Mouse (Mus musculus) forebrain, postnatal 0 days (tissue): ENCODE measurements around the gene Zkscan8. TPM values are rescaled to one million over a fixed set of nuclear protein-coding genes. Genes with fewer than 3 reads are reported as not detected.

ENCODE experiments used
- ATAC-seq: fragments of 200-750 bp; cut with Nextera tagmentation; 2 replicates; pipeline ENCODE4 v1.8.0; 2017; ENCODE audit warnings: mild to moderate bottlenecking, moderate library complexity
- DNase-seq: peaks from one replicate; pipeline ENCODE4 v3.0.0-alpha.2; 2015
- H3K27ac ChIP-seq: fragments of 300-500 bp; sonication (generic); 2 replicates; pipeline ENCODE4 v1.5.1; 2014; ENCODE audit warnings: low read depth, mild to moderate bottlenecking, antibody characterized with exemption, low read length, moderate library complexity, mixed read lengths
- H3K27me3 ChIP-seq: fragments of 300-500 bp; sonication (generic); 2 replicates; pipeline ENCODE4 v1.6.1; 2014; ENCODE audit warnings: mild to moderate bottlenecking, low read length, mixed read lengths; ENCODE audit not compliant: insufficient read depth
- H3K36me3 ChIP-seq: fragments of 300-500 bp; sonication (generic); 2 replicates; pipeline ENCODE4 v1.6.1; 2014; ENCODE audit warnings: mild to moderate bottlenecking, moderate library complexity; ENCODE audit not compliant: insufficient read depth
- H3K4me1 ChIP-seq: fragments of 300-500 bp; sonication (generic); 2 replicates; pipeline ENCODE4 v1.6.1; 2014; ENCODE audit warnings: antibody characterized with exemption; ENCODE audit not compliant: insufficient read depth
- H3K4me2 ChIP-seq: fragments of 300-500 bp; sonication (generic); 2 replicates; pipeline ENCODE4 v1.6.1; 2014; ENCODE audit warnings: low read depth, mild to moderate bottlenecking, moderate library complexity
- H3K4me3 ChIP-seq: fragments of 300-500 bp; sonication (generic); 2 replicates; pipeline ENCODE4 v1.5.1; 2014; ENCODE audit warnings: low read depth, low read length, mixed read lengths
- H3K9ac ChIP-seq: fragments of 300-500 bp; sonication (generic); 2 replicates; pipeline ENCODE4 v1.6.1; 2014; ENCODE audit warnings: mild to moderate bottlenecking
- H3K9me3 ChIP-seq: fragments of 300-500 bp; sonication (generic); 2 replicates; pipeline ENCODE4 v1.6.1; 2016; ENCODE audit warnings: low read length
- CTCF ChIP-seq: sonication (generic); IDR thresholded peaks from 2 replicates; pipeline ENCODE4 v1.5.1; 2016; ENCODE audit warnings: antibody characterized with exemption, control low read depth, low read depth
- WGBS: fragments of 180-500 bp; shearing (Covaris S2); extraction: QIAGEN DNeasy Blood & Tissue Kit; methylation state at CpG from one replicate; pipeline ENCODE4 v1.1.7; 2014; 5-methylcytosine and 5-hydroxymethylcytosine counted together
- polyA plus RNA-seq: library from polyadenylated mRNA; unstranded; fragments of >200 nt; fragmentation: Nextera tagmentation; extraction: Ambion mirVana; gene quantifications from 2 replicates; pipeline ENCODE4 v1.2.1, GENCODE M21; 2015
- total RNA-seq: library from RNA; depleted of rRNA; stranded (reverse); fragments of >200 nt; gene quantifications from 2 replicates; pipeline ENCODE4 v1.2.3, GENCODE M21; 2014; rRNA removed

Gene Zkscan8
- total and polyA plus RNA-seq, 2 experiments from 2014 or later: 2.2 to 9.5 TPM

DNA sequence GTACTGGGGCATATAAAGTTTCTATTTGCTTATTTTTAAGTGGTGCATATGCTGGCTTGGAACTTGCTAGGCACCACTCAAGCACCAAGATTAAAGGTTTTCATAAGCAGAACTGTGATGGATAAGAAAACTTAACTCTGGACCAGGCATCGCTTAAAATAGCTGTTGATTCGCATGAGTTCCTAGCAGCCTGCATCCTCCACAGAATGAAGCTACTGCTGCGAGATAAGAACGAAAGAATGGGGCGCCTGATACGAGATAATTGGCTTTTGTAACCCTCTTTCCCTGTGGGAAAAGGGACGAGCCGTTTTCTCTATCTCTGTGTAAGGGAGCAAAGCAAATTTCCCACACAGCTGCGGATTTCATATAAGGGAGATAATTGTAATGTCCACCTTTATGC lies 61.8 kb downstream of the Zkscan8 start:
- no peaks in the 10 kb centered on the region for H3K36me3 ChIP-seq
- ATAC-seq: no peak
- H3K4me2 ChIP-seq: peak overlapping the region; percentile 60; the same call in 1 of the 2 replicates
- H3K27me3 ChIP-seq: 0 out of 2 replicates have a peak, but pooled peaks cover 5% of the 10 kb centered on the region
- 14% methylated on average over 9 of the region's 9 CpGs for WGBS
- H3K9me3 ChIP-seq: no peaks in the 10 kb centered on the region
- no peak overlapping the region for H3K4me3 ChIP-seq
- no peaks in the 10 kb centered on the region for H3K4me1 ChIP-seq
- TF ChIP-seq CTCF: no peak
- H3K27ac ChIP-seq: no peak overlapping the region
- peak; percentile 7 for DNase-seq
- H3K9ac ChIP-seq: no peak overlapping the region

DNA sequence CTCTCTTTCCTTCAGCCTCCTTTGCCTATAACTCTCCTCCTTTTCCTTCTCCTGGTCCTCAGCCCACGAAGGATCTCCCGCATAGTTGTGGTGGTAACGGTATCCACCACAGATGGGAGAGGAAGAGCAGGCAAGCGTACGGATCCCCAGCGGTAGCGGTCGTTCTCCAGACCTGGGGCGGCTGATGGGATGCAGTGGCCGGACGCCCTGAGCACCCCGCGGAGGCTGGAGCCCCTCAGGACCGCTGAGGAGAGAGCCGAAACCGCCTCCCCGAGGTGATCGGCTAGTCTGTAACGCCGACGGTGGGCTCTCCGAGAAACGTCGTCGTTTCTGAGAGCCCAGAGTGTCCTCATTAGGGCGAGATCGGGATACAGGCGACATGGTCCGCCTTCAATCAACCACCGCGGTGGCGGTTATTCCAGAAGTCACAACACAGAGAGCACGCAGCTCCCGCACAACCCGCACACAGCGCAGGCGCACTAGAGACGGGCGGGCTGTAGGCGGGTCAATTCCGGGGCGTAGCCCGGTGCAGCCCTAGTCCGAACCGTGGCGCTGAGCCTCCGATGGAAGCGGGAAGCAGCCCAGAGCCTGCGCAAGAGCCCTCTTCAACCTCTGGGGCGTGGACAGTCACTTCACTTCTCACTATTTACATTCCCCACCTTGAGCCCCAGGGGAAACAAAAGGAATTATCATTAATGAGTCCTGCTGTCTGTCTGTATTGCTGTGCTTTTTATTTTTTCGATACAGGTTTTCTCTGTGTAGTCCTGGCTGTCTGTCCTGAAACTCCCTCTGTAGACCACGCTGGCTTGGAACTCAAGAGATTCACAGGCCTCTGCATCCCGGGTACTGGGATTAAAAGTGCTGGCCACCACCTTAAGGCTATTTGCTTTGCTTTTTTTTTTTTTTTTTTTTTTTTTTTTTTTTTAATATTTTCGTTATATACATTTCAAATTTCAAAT lies 62.6 kb downstream of the Zkscan8 start, which contains the start of gene Nkapl:
Gene Nkapl (minus strand): TSS at position 449 of the 959 bp plus-strand sequence.
- Histone ChIP-seq H3K4me1 (no peaks in the 10 kb centered on the region), H3K9ac (peak within 1 kb of the TSS; percentile 60), H3K9me3 (no peaks in the 10 kb centered on the region), H3K4me3 (peak within 1 kb of the TSS; percentile 56), H3K27me3 (0 out of 2 replicates have a peak, but pooled peaks cover 5% of the 10 kb centered on the region), H3K4me2 (peak within 1 kb of the TSS; percentile 60), H3K27ac (peak within 1 kb of the TSS; percentile 31; the same call in 1 of the 2 replicates), H3K36me3 (no peaks in the 10 kb centered on the region)
- no peak for TF ChIP-seq CTCF
- DNase-seq (peak; percentile 89), ATAC-seq (peak; percentile 99)
- WGBS: 1% methylated on average over 54 of the region's 54 CpGs

DNA sequence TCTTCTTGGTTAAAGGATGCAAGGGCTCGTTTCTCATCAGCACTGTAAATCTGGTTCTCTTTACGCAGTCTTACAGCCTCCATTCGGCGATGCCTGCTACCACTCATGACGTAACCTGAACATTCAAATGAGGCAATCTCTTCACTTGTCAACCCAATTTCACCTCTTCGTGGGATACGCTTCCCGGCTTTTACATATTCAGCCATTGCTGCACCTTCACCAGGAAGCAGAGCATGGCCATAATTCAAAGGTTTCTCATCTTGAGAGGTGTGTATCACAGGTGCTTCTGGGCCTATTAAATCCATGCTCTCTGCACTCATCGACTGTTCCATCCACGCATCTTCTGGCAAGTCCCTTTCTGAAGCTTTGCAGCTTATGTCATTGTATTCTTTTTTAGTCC lies 63.6 kb downstream of the Zkscan8 start:
- DNase-seq (no peak), ATAC-seq (no peak)
- Histone ChIP-seq H3K27ac (no peak overlapping the region), H3K4me3 (no peak overlapping the region), H3K4me2 (no peak overlapping the region), H3K9ac (no peak overlapping the region), H3K4me1 (no peaks in the 10 kb centered on the region), H3K36me3 (no peaks in the 10 kb centered on the region), H3K9me3 (no peaks in the 10 kb centered on the region), H3K27me3 (0 out of 2 replicates have a peak, but pooled peaks cover 5% of the 10 kb centered on the region)
- WGBS: 88% methylated on average over 10 of the region's 10 CpGs
- no peak for TF ChIP-seq CTCF

Other genes starting within 250 kb of the Zkscan8 start
- not detected in 2 replicates for gene Gpx5, start 238.4 kb downstream of the Zkscan8 start, total RNA-seq
- gene Gpx5, start 238.4 kb downstream of the Zkscan8 start, polyA plus RNA-seq: not detected in 2 replicates
- 0.15 TPM in 1 of 2 replicates, not detected in the other for gene Gpx6, start 219.0 kb downstream of the Zkscan8 start, total RNA-seq
- gene Gpx6, start 219.0 kb downstream of the Zkscan8 start, polyA plus RNA-seq: 0.11 and 0.14 TPM in 2 replicates
- gene Olfr1367, start 184.2 kb downstream of the Zkscan8 start, total RNA-seq: not detected in 2 replicates
- gene Olfr1367, start 184.2 kb downstream of the Zkscan8 start, polyA plus RNA-seq: not detected in 2 replicates
- gene Zscan12, start 168.3 kb downstream of the Zkscan8 start, total RNA-seq: 10.4 and 11.5 TPM in 2 replicates
- gene Zscan12, start 168.3 kb downstream of the Zkscan8 start, polyA plus RNA-seq: 7.2 and 8.1 TPM in 2 replicates
- 51.8 and 54.0 TPM in 2 replicates for gene Zkscan3, start 128.4 kb downstream of the Zkscan8 start, total RNA-seq
- gene Zkscan3, start 128.4 kb downstream of the Zkscan8 start, polyA plus RNA-seq: 42.2 and 45.6 TPM in 2 replicates
- 2.3 and 4.7 TPM in 2 replicates for gene Pgbd1, start 90.1 kb downstream of the Zkscan8 start, total RNA-seq
- 0.83 and 1.5 TPM in 2 replicates for gene Pgbd1, start 90.1 kb downstream of the Zkscan8 start, polyA plus RNA-seq
- gene Zscan26, start 77.4 kb downstream of the Zkscan8 start, total RNA-seq: 25.2 and 27.1 TPM in 2 replicates
- 10.9 and 16.7 TPM in 2 replicates for gene Zscan26, start 77.4 kb downstream of the Zkscan8 start, polyA plus RNA-seq
- 0.69 and 1.3 TPM in 2 replicates for gene Nkapl, start 62.6 kb downstream of the Zkscan8 start, total RNA-seq
- gene Nkapl, start 62.6 kb downstream of the Zkscan8 start, polyA plus RNA-seq: 1.8 and 2.7 TPM in 2 replicates
- gene Zkscan4, start 52.2 kb downstream of the Zkscan8 start, total RNA-seq: 8.9 and 9.3 TPM in 2 replicates
- gene Zkscan4, start 52.2 kb downstream of the Zkscan8 start, polyA plus RNA-seq: 4.2 and 6.1 TPM in 2 replicates
- 1.5 TPM in 1 of 2 replicates, not detected in the other for gene Gm10065, start 51.7 kb downstream of the Zkscan8 start, total RNA-seq
- not detected in 2 replicates for gene Gm10065, start 51.7 kb downstream of the Zkscan8 start, polyA plus RNA-seq
- gene AK157302, start 35.9 kb downstream of the Zkscan8 start, total RNA-seq: 0.14 and 0.31 TPM in 2 replicates
- gene AK157302, start 35.9 kb downstream of the Zkscan8 start, polyA plus RNA-seq: 0.42 and 0.54 TPM in 2 replicates
- gene Gm11273, start 29.7 kb downstream of the Zkscan8 start, total RNA-seq: 5.9 and 7.1 TPM in 2 replicates
- gene Gm11273, start 29.7 kb downstream of the Zkscan8 start, polyA plus RNA-seq: 5.8 and 11.0 TPM in 2 replicates
- not detected in 2 replicates for gene Olfr1366, start 11.7 kb upstream of the Zkscan8 start, total RNA-seq
- gene Olfr1366, start 11.7 kb upstream of the Zkscan8 start, polyA plus RNA-seq: 0.15 TPM in 2 replicates
- not detected in 2 replicates for gene Olfr1535, start 28.8 kb upstream of the Zkscan8 start, total RNA-seq
- gene Olfr1535, start 28.8 kb upstream of the Zkscan8 start, polyA plus RNA-seq: 0.06 and 0.07 TPM in 2 replicates
- gene Olfr1364, start 50.6 kb upstream of the Zkscan8 start, total RNA-seq: not detected in 2 replicates
- not detected in 2 replicates for gene Olfr1364, start 50.6 kb upstream of the Zkscan8 start, polyA plus RNA-seq
- gene Olfr1362, start 82.9 kb upstream of the Zkscan8 start, total RNA-seq: not detected in 2 replicates
- gene Olfr1362, start 82.9 kb upstream of the Zkscan8 start, polyA plus RNA-seq: not detected in 2 replicates
- gene Olfr11, start 111.4 kb upstream of the Zkscan8 start, total RNA-seq: not detected in 2 replicates
- gene Olfr11, start 111.4 kb upstream of the Zkscan8 start, polyA plus RNA-seq: not detected in 2 replicates
- gene Olfr1361, start 132.3 kb upstream of the Zkscan8 start, total RNA-seq: not detected in 2 replicates
- not detected in 2 replicates for gene Olfr1361, start 132.3 kb upstream of the Zkscan8 start, polyA plus RNA-seq
- not detected in 2 replicates for gene Olfr1360, start 146.3 kb upstream of the Zkscan8 start, total RNA-seq
- not detected in 2 replicates for gene Olfr1360, start 146.3 kb upstream of the Zkscan8 start, polyA plus RNA-seq
- gene Olfr1359, start 167.0 kb upstream of the Zkscan8 start, total RNA-seq: not detected in 2 replicates
- gene Olfr1359, start 167.0 kb upstream of the Zkscan8 start, polyA plus RNA-seq: not detected in 2 replicates
- gene Hist1h2bl, start 185.0 kb upstream of the Zkscan8 start, total RNA-seq: 131 and 141 TPM in 2 replicates
- gene Hist1h2bl, start 185.0 kb upstream of the Zkscan8 start, polyA plus RNA-seq: 0.65 and 0.73 TPM in 2 replicates
- gene Hist1h2ai, start 185.3 kb upstream of the Zkscan8 start, total RNA-seq: 342 and 560 TPM in 2 replicates
- gene Hist1h2ai, start 185.3 kb upstream of the Zkscan8 start, polyA plus RNA-seq: 12.1 and 14.6 TPM in 2 replicates
- gene Hist1h3h, start 186.5 kb upstream of the Zkscan8 start, total RNA-seq: 277 and 308 TPM in 2 replicates
- gene Hist1h3h, start 186.5 kb upstream of the Zkscan8 start, polyA plus RNA-seq: 0.75 and 1.3 TPM in 2 replicates
- gene Hist1h2bm, start 190.9 kb upstream of the Zkscan8 start, total RNA-seq: 308 and 356 TPM in 2 replicates
- gene Hist1h2bm, start 190.9 kb upstream of the Zkscan8 start, polyA plus RNA-seq: 0.34 TPM in 1 of 2 replicates, not detected in the other
- gene Hist1h4j, start 203.9 kb upstream of the Zkscan8 start, total RNA-seq: 282 and 307 TPM in 2 replicates
- not detected in 2 replicates for gene Hist1h4j, start 203.9 kb upstream of the Zkscan8 start, polyA plus RNA-seq
- 635 and 850 TPM in 2 replicates for gene Hist1h4k, start 219.4 kb upstream of the Zkscan8 start, total RNA-seq
- gene Hist1h4k, start 219.4 kb upstream of the Zkscan8 start, polyA plus RNA-seq: not detected in 2 replicates
- 242 and 258 TPM in 2 replicates for gene Hist1h2ak, start 222.7 kb upstream of the Zkscan8 start, total RNA-seq
- 4.4 and 5.2 TPM in 2 replicates for gene Hist1h2ak, start 222.7 kb upstream of the Zkscan8 start, polyA plus RNA-seq
- 157 and 249 TPM in 2 replicates for gene Hist1h2bn, start 223.0 kb upstream of the Zkscan8 start, total RNA-seq
- not detected in 2 replicates for gene Hist1h2bn, start 223.0 kb upstream of the Zkscan8 start, polyA plus RNA-seq
- 140 and 182 TPM in 2 replicates for gene Hist1h1b, start 249.5 kb upstream of the Zkscan8 start, total RNA-seq
- gene Hist1h1b, start 249.5 kb upstream of the Zkscan8 start, polyA plus RNA-seq: 4.0 and 4.7 TPM in 2 replicates